8 mouse cellular contexts compared by ENCODE assay signal in genomic region chr15:6909669-6910068, GRCm38 (mm10). TPM values are rescaled to one million over a fixed set of nuclear protein-coding genes. Genes with fewer than 3 reads are reported as not detected.
DNase-seq lines count a peak whose midpoint lies in the region; ATAC-seq lines count a peak whose summit lies in the region.

No protein-coding gene starts in this region.

- H3K4me3 ChIP-seq in intestine, embryonic 16.5 days (ENCODE audit: low read length), result no peak overlapping the region
- no peak overlapping the region for H3K4me3 ChIP-seq in midbrain, embryonic 10.5 days

- no peaks in the 10 kb centered on the region for H3K9me3 ChIP-seq in intestine, embryonic 16.5 days (ENCODE audit: control insufficient read depth, low read length)
- no peaks in the 10 kb centered on the region for H3K9me3 ChIP-seq in midbrain, embryonic 10.5 days (replicated peaks)

- H3K27ac ChIP-seq in intestine, embryonic 16.5 days (ENCODE audit: low read length), result no peak overlapping the region
- H3K27ac ChIP-seq in midbrain, embryonic 10.5 days (replicated peaks), result peak overlapping the region; percentile 70

- no peak overlapping the region for H3K4me2 ChIP-seq in intestine, embryonic 16.5 days (ENCODE audit: low read depth, low read length)

- peak; percentile 94 for ATAC-seq in intestine, embryonic 16.5 days

- no peaks in the 10 kb centered on the region for H3K36me3 ChIP-seq in intestine, embryonic 16.5 days (ENCODE audit: control insufficient read depth, insufficient read depth, low read length)
- no peaks in the 10 kb centered on the region for H3K36me3 ChIP-seq in midbrain, embryonic 10.5 days

- H3K9ac ChIP-seq in intestine, embryonic 16.5 days (ENCODE audit: low read depth, low read length), result no peak overlapping the region

- DNase-seq in adrenal gland, adult (ENCODE audit: inconsistent age in 2 of 2, low spot score in 1 of 2), result peak; percentile 89 to 96
- peak; percentile 94 for DNase-seq in embryo, embryonic 11 days
- DNase-seq in gonadal fat pad, adult 2 months (ENCODE audit: low read depth), result peak; percentile 42
- DNase-seq in left cerebral cortex, postnatal 25 days (ENCODE audit: low spot score in 2 of 2), result peak; percentile 90 to 93
- peak; percentile 88 for DNase-seq in midbrain, embryonic 10.5 days (ENCODE audit: low spot score)
- DNase-seq in right cerebral cortex, postnatal 36 days (ENCODE audit: low spot score in 2 of 2), result peak; percentile 72 to 79
- DNase-seq in urinary bladder, postnatal 4 days (ENCODE audit: low spot score in 2 of 2), result peak; percentile 87 to 91

- WGBS in intestine, embryonic 16.5 days, result 1% methylated on average over 11 of the region's 11 CpGs
- WGBS in midbrain, embryonic 10.5 days, result 5% methylated on average over 11 of the region's 11 CpGs

- intact Hi-C loops in left cerebral cortex, postnatal 25 days (cut with DNase I), result loop anchor here (1.0 to 5.0 kb wide), 5 partner anchors 69 to 533 kb away; no protein-coding TSS in a partner anchor

- no peaks in the 10 kb centered on the region for H3K27me3 ChIP-seq in intestine, embryonic 16.5 days (replicated peaks; ENCODE audit: control insufficient read depth, insufficient read depth, low read length)
- H3K27me3 ChIP-seq in midbrain, embryonic 10.5 days (ENCODE audit: low read depth, poor library complexity, severe bottlenecking), result no peaks in the 10 kb centered on the region; the same call in 1 of the 2 replicates

- 0 out of 2 replicates have a peak, but pooled peaks cover 4% of the 10 kb centered on the region for H3K4me1 ChIP-seq in intestine, embryonic 16.5 days (ENCODE audit: control insufficient read depth, insufficient read depth, low read length)
- no peaks in the 10 kb centered on the region for H3K4me1 ChIP-seq in midbrain, embryonic 10.5 days

RNA-seq across cellular contexts. Expression of gene Osmr, which starts 34.9 kb away (rescaled TPM):
- polyA plus RNA-seq in gonadal fat pad, adult 2 months (2012; rRNA removed), result 11.1 and 14.4 TPM in 2 replicates
- 1.2 and 1.6 TPM in 2 replicates for polyA plus RNA-seq in intestine, embryonic 16.5 days (2015; fragmentation: Nextera tagmentation; extraction: Ambion mirVana)
- 1 to 10 TPM; 2.3 to 2.5 TPM for total RNA-seq in left cerebral cortex, postnatal 25 days (2021)
- 0.41 and 0.83 TPM in 2 replicates for polyA plus RNA-seq in midbrain, embryonic 10.5 days (2016; fragmentation: Nextera tagmentation; extraction: Ambion mirVana)

Comparison
In these comparisons a context has a peak if more than half of its experiments do, and no peak if none do; other contexts are left out.
1. DNase-seq: peak in every context shown above with its lines; median percentile 94 in embryo, embryonic 11 days; 92 in adrenal gland, adult; 92 in left cerebral cortex, postnatal 25 days; 89 in urinary bladder, postnatal 4 days; 88 in midbrain, embryonic 10.5 days; 76 in right cerebral cortex, postnatal 36 days; 42 in gonadal fat pad, adult 2 months.